Mouse (Mus musculus) ES-E14 (cell line): ENCODE data around the gene Melk. TPM values are rescaled to one million over a fixed set of nuclear protein-coding genes. Genes with fewer than 3 reads are reported as not detected.

Source experiments
- DNase-seq: peaks from one replicate; pipeline ENCODE4 v3.0.0-alpha.2; 2013; ENCODE audit warnings: low read depth, low spot score
- H3K27ac ChIP-seq: 2 replicates; pipeline ENCODE4 v1.5.1; 2012; ENCODE audit warnings: low read depth, mild to moderate bottlenecking, low read length, moderate library complexity, mixed read lengths; ENCODE audit not compliant: poor library complexity, insufficient read depth, severe bottlenecking
- H3K36me3 ChIP-seq: 2 replicates; pipeline ENCODE4 v1.6.1; 2012; ENCODE audit warnings: mild to moderate bottlenecking, low read length, moderate library complexity, mixed read lengths; ENCODE audit not compliant: control insufficient read depth, poor library complexity, insufficient read depth, severe bottlenecking
- H3K4me1 ChIP-seq, 2 experiments: fragments of 150-350 bp in 1 of 2; sonication (generic) in 1 of 2; 2 replicates each; pipeline ENCODE4 v1.6.1; 2012; ENCODE audit warnings: low read length in 2 of 2, mild to moderate bottlenecking in 1 of 2, mixed read lengths in 1 of 2; ENCODE audit not compliant: control insufficient read depth in 2 of 2, insufficient read depth in 2 of 2, poor library complexity in 1 of 2
- H3K4me3 ChIP-seq, 2 experiments: fragments of 150-350 bp in 1 of 2; sonication (generic) in 1 of 2; 2 replicates each; pipeline ENCODE4 v1.5.1; 2012; ENCODE audit warnings: low read length in 2 of 2, low read depth in 1 of 2, mild to moderate bottlenecking in 1 of 2, mixed read lengths in 1 of 2; ENCODE audit not compliant: insufficient read depth in 1 of 2, poor library complexity in 1 of 2, severe bottlenecking in 1 of 2
- H3K9ac ChIP-seq: 2 replicates; pipeline ENCODE4 v1.6.1; 2012; ENCODE audit warnings: low read depth, mild to moderate bottlenecking, low read length, mixed read lengths; ENCODE audit not compliant: poor library complexity, insufficient read depth, severe bottlenecking
- H3K9me3 ChIP-seq: fragments of 150-350 bp; sonication (generic); 2 replicates; pipeline ENCODE4 v1.6.1; 2012; ENCODE audit warnings: low read depth, mild to moderate bottlenecking, low read length; ENCODE audit not compliant: control insufficient read depth, insufficient read depth
- CHD2 ChIP-seq: IDR thresholded peaks from 2 replicates; pipeline ENCODE4 v1.6.1; 2014; ENCODE audit warnings: mild to moderate bottlenecking, low read depth, low read length, inconsistent platforms
- HCFC1 ChIP-seq: IDR thresholded peaks from 2 replicates; pipeline ENCODE4 v1.6.1; 2012; ENCODE audit warnings: low read length, inconsistent platforms, borderline replicate concordance; ENCODE audit not compliant: insufficient read depth
- MAFK ChIP-seq: IDR thresholded peaks from 2 replicates; pipeline ENCODE4 v1.6.1; 2014; ENCODE audit warnings: mild to moderate bottlenecking, low read depth, low read length, inconsistent platforms; ENCODE audit not compliant: insufficient read depth
- ZC3H11A ChIP-seq: IDR thresholded peaks from 2 replicates; pipeline ENCODE4 v1.6.1; 2012; ENCODE audit warnings: low read depth, mild to moderate bottlenecking, inconsistent platforms, low read length, borderline replicate concordance
- ZNF384 ChIP-seq: IDR thresholded peaks from 2 replicates; pipeline ENCODE4 v1.6.1; 2012; ENCODE audit warnings: low read depth, low read length, inconsistent platforms
- in situ Hi-C, 2 experiments: fragments of 600-800 bp; cut with MboI; formaldehyde crosslinking; loops; one replicate each; pipeline ENCODE4 v1.15.1; 2025; ENCODE audit warnings: low sequenced_read_pairs in 2 of 2, inconsistent platforms in 1 of 2; ENCODE audit not compliant: unreplicated experiment in 2 of 2
- total RNA-seq: library from RNA; depleted of rRNA; stranded (reverse); fragments of 300-350 nt; gene quantifications from 2 replicates; pipeline ENCODE4 v1.2.3, GENCODE M21; 2012

Gene Melk
- total RNA-seq, 1 experiment, result 34.4 TPM

- no peak overlapping the region for H3K4me3 ChIP-seq
- no peak for DNase-seq
- H3K4me1 ChIP-seq, result peaks cover 8 to 19% of the 10 kb centered on the region in 2 experiments
- in situ Hi-C loops, result no loop called here
- no peak overlapping the region for H3K9ac ChIP-seq
- no peaks in the 10 kb centered on the region for H3K9me3 ChIP-seq
- H3K27ac ChIP-seq, result no peak overlapping the region
- H3K36me3 ChIP-seq, result no peaks in the 10 kb centered on the region
- TF ChIP-seq ZNF384 (no peak), MAFK (no peak), HCFC1 (no peak), CHD2 (no peak), ZC3H11A (no peak)
Measured at GRCm38 (mm10) chr4:44254579-44254978, 46.1 kb upstream of the Melk start.

- no peak for TF ChIP-seq ZC3H11A
- TF ChIP-seq CHD2, result no peak
- TF ChIP-seq MAFK, result no peak
- no peak for TF ChIP-seq ZNF384
- TF ChIP-seq HCFC1, result no peak
Measured at GRCm38 (mm10) chr4:44259126-44259525, 41.5 kb upstream of the Melk start.

GRCm38 (mm10) chr4:44260244-44260643 is 40.4 kb upstream of the Melk start:
- H3K9me3 ChIP-seq, result no peaks in the 10 kb centered on the region
- in situ Hi-C loops, result no loop called here

More at GRCm38 (mm10) chr4:44259126-44259525, 41.5 kb upstream of the Melk start:
- H3K9ac ChIP-seq, result no peak overlapping the region
- no peak overlapping the region for H3K4me3 ChIP-seq
- peaks cover 0 to 3% of the 10 kb centered on the region in 2 experiments; a peak in 3 of 4 replicates for H3K4me1 ChIP-seq
- in situ Hi-C loops, result no loop called here
- no peak overlapping the region for H3K27ac ChIP-seq
- H3K36me3 ChIP-seq, result no peaks in the 10 kb centered on the region
- no peaks in the 10 kb centered on the region for H3K9me3 ChIP-seq
- no peak for DNase-seq

DNA sequence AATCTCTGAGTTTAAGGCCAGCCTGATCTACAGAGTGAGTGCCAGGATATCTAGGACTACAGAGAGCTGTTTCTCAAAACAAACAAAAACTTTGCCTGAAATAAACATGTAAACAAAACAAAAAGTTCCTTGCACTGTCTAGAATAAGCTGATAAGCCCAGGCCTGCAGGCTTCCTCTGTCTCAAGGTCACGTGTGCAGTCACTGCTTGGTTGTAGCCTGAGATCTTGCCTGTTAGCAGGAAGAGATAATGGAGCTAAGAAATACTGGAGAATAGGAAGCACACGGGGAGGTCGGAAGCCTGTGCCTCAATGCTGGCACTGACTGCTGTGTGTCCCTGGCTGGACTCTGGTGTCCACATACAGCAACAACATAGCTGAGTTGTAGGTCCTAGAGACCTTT is 35.2 kb upstream of the Melk start:
- TF ChIP-seq HCFC1 (no peak), MAFK (no peak), ZNF384 (no peak), ZC3H11A (no peak), CHD2 (no peak)
- no peaks in the 10 kb centered on the region for H3K4me1 ChIP-seq
- in situ Hi-C loops, result no loop called here

More at GRCm38 (mm10) chr4:44260244-44260643, 40.4 kb upstream of the Melk start:
- no peak overlapping the region for H3K9ac ChIP-seq
- TF ChIP-seq HCFC1, result no peak
- no peak overlapping the region for H3K4me3 ChIP-seq
- H3K4me1 ChIP-seq, result no peaks in the 10 kb centered on the region; a peak in 1 of 4 replicates
- H3K27ac ChIP-seq, result no peak overlapping the region
- peak; percentile 69 for DNase-seq
- H3K36me3 ChIP-seq, result no peaks in the 10 kb centered on the region

DNA sequence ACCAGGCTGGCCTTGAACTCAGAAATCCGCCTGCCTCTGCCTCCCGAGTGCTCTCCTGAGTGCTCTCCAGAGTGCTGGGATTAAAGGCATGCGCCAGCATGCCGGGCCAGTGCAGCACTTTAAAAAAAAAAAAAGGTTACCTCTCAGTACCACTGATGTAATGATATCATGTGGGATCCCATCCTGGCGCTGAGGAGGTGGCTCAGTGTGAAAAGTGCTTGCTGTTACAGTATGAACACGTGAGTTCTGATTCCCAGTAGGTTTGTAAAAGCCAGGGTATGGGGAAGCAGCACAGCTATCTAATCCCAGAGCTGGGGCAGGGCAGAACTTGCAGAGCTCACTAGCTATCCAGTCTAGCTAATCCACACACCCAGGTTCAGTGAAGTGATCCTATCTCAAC is 33.2 kb upstream of the Melk start:
- TF ChIP-seq ZC3H11A (no peak), CHD2 (no peak), HCFC1 (no peak), ZNF384 (no peak), MAFK (no peak)
- Histone ChIP-seq H3K27ac (no peak overlapping the region), H3K4me1 (no peaks in the 10 kb centered on the region), H3K9ac (no peak overlapping the region), H3K4me3 (no peak overlapping the region), H3K36me3 (no peaks in the 10 kb centered on the region), H3K9me3 (0 out of 2 replicates have a peak, but pooled peaks cover 2% of the 10 kb centered on the region)
- in situ Hi-C loops, result no loop called here
- DNase-seq, result no peak

More for the DNA sequence above, 35.2 kb upstream of the Melk start:
- H3K9ac ChIP-seq, result no peak overlapping the region
- DNase-seq, result no peak
- no peak overlapping the region for H3K4me3 ChIP-seq
- H3K27ac ChIP-seq, result no peak overlapping the region
- H3K36me3 ChIP-seq, result no peaks in the 10 kb centered on the region
- 0 out of 2 replicates have a peak, but pooled peaks cover 2% of the 10 kb centered on the region for H3K9me3 ChIP-seq
